Mouse (Mus musculus): ENCODE results near the gene Ucma.

GRCm38 (mm10) chr2:4987388-4988180 is 11.7 kb downstream of the Ucma start:
- TF ChIP-seq POLR2A (IDR thresholded peaks at IDR 0.05; ENCODE audit: low read depth, low read length) (no peak), CTCF (IDR thresholded peaks at IDR 0.05; ENCODE audit: extremely low read depth, insufficient read length, insufficient replicate concordance, low read depth, low read length) (no peak)
